Mouse (Mus musculus) brain, embryonic 14.5 days (tissue): ENCODE data around the gene Obscn. TPM values are rescaled to one million over a fixed set of nuclear protein-coding genes. Genes with fewer than 3 reads are reported as not detected.
A peak's percentile ranks its signal among the peaks of the same experiment; 100 is the strongest.
"Not testable (repeated sequence)": the region's sequence is repeated elsewhere in the genome, so short reads cannot be mapped to it uniquely, and the experiment has no call there.

Source experiments
- DNase-seq: peaks from one replicate; pipeline ENCODE4 v3.0.0-alpha.2; 2011; ENCODE audit warnings: low read depth
- CTCF ChIP-seq: fragments of 200-500 bp; IDR thresholded peaks from 2 replicates; pipeline ENCODE4 v1.5.1; 2012; ENCODE audit warnings: inconsistent platforms, mild to moderate bottlenecking, moderate library complexity, borderline replicate concordance; ENCODE audit not compliant: insufficient read depth, insufficient read length; ENCODE audit errors: extremely low read depth
- POLR2A ChIP-seq: fragments of 200-500 bp; IDR thresholded peaks from 2 replicates; pipeline ENCODE4 v1.6.1; 2012; ENCODE audit warnings: mild to moderate bottlenecking, inconsistent platforms, borderline replicate concordance; ENCODE audit not compliant: poor library complexity, insufficient read depth, insufficient read length, severe bottlenecking; ENCODE audit errors: extremely low read depth
- polyA plus RNA-seq: library from polyadenylated mRNA; depleted of rRNA; stranded (reverse); fragments of >200 nt; gene quantifications from 2 replicates; pipeline ENCODE4 v1.2.3, GENCODE M21; 2012

Gene Obscn
- polyA plus RNA-seq, 1 experiment: 1.4 TPM

DNA sequence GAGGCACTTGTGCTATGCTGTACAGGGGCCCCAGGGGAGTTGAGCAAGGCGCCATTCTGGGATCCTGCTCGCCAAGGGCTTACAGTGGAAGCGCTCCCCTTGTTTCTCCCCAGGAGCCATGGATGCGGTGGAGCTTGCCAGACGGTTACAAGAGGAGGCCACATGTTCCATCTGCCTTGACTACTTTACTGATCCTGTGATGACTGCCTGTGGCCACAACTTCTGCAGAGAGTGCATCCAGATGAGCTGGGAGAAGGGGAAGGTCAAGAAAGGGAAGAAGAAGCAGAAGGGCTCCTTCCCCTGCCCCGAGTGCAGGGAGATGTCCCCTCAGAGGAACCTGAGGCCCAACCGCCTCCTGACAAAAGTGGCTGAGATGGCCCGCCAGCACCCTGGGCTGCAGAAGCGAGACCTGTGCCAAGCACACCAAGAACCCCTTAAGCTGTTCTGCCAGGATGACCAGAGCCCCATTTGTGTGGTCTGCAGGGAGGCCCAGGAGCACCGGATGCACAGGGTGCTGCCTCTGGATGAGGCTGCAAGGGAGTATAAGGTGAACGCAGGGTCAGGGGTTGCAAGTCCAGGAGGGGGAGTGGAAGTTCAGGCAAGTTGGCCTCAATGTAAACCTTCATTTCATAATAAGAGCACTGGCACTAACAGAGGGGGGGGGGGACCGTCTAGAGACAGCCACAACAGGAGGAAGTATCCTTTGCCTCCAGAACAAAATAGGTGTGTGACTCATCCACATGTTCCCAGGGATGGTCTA is 171.0 kb downstream of the Obscn start:
- TF ChIP-seq POLR2A (no peak), CTCF (no peak)

DNA sequence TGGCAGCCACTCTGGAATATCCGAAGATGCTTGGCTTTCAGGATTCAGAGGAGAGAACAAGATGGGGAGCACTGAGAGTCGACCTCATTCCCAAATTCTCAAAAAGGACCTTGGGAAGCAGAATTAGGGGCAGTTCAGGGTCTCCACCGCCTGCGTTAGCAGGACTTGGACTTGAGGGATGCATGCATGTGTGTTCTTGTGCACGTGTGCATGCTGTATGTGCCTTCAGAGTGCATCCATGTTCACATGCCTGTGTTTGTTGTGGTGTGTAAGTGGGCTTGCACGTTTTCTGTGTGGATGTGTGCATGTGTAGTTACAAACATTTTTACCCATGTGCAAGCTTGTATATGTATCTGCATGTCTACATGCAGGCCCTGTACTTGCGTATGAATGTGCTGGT is 172.0 kb downstream of the Obscn start:
- no peak for TF ChIP-seq POLR2A
- no peak for TF ChIP-seq CTCF

More for the DNA sequence above, 171.0 kb downstream of the Obscn start:
- DNase-seq: no peak

DNA sequence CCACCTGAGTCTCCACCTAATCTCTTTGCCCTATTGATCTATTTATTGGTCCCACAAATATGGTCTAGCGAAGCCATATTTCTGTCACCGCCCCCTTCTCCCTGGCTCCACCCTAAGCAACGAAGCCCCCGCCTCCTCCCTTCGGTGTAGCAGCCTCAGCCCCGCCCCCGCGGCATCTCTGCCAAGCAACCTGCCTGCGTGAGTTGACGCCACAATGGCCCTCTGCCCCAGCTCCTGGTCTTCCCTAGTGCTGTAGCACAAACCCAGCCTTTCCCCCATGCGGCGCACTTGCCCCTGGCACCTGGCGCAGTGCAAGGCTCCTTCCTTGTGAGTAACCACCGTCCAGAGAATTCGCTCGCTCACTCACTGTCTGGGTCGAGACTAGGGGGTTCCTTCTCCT is 172.7 kb downstream of the Obscn start:
- TF ChIP-seq POLR2A (no peak), CTCF (no peak)
- DNase-seq: peak; percentile 46

More for the DNA sequence above, 172.0 kb downstream of the Obscn start:
- no peak for DNase-seq

DNA sequence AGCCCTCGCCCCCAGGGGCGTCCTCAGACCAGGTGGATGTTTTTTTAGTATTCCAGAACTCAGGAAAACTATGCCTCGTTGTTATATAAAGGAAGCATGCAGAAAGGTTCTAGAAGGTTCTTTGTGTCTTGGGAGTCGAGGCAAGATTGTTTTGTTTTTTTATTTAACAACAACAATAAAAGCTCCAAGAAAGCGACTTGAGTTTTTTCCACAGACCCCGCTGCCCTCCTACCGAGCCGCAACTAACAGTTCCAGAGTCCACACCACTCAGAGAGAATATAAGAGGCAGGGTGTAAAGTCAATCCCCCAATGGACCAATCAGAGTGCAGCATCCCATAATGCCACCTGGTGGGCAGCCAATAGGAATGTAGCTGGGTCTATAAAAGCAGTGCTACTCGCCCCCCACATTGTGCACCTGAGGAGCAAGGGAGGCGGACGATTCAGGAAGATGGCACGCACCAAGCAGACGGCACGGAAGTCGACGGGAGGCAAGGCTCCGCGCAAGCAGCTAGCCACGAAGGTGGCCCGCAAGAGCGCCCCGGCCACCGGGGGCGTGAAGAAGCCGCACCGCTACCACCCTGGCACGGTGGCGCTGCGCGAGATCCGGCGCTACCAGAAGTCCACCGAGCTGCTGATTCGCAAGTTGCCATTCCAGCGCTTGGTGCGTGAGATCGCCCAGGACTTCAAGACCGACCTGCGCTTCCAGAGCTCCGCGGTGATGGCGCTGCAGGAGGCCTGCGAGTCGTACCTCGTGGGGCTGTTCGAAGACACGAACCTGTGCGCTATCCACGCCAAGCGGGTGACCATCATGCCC is 174.6 kb downstream of the Obscn start:
- DNase-seq: no peak
- no peak for TF ChIP-seq POLR2A
- TF ChIP-seq CTCF: no peak

DNA sequence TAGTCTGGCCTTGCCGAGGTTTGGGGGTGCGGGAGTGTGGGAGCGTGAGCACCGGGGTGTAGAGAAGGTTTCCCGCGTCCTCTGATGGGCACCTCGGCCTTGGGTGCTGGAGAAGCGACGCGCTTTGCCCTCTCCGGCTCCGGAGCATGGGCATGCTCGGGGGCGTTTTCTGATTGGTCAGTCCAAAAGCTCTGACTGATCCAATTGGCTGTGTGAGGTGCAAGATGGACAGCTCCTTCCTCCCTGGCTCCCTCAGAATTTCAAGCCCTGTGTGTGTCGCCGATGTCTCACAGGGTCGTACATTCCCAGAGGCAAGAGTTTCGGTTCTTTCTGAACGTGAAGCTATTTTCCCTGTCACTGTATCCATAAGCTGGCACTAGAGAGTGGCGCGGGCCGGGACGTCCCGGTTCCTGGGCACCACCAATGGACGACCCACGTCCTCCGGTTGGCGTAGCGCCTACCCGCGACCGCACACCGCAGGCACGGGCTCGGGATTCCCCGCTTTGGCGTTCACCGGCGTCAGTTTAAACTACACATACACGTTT is 176.2 kb downstream of the Obscn start:
- peak; percentile 93 for DNase-seq
- TF ChIP-seq POLR2A (no peak), CTCF (peak; percentile 31; the same call in 1 of the 2 replicates)

DNA sequence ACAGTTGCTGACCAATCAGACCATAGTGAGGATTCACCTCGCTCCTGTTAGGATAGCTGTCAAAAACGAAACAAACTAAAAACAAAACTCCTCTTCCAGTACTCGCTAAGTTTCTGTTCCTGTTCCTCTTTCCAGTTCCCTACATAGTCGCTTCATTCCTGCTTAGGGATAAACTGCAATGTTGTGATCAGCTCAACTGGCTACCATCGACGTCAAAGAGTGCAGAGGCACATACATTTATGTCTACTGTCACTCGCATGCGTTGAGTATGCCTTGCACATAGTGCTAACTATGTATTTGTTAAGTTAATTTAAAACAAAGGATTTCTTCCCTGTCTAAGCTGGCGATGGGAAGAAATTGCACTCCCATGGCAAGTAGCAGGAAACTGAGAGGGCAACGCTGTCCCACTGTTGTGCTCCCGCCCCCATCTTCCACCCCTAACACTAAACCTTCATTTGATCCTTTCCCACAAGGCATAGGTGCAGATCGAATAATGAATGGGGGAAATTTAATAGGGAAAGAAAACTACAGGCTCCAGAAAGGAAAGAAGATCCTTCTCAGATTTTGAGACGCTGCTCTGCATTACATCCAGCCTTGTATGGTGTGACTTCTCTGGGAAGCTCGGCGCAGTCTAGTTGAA is 176.9 kb downstream of the Obscn start:
- no peak for TF ChIP-seq CTCF
- no peak for TF ChIP-seq POLR2A
- no peak for DNase-seq

DNA sequence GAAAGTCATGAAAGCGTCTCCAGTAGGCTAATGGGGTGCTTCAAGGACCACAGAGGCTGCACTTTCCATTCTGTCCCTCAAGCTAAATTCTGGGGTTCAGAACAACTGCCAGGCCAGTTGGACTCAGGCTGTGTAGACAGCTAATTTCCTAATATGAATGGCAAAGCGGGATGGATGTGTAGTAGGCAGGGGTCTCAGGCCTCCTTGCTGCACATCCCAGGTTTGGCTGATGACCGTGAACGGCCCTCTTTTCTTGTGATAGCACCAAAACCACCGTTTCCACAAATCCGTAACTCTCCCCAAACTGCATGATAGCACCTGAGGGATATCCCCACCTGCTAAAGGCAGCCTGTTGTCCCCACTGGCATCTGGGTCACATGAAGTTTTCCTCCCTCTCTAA is 177.7 kb downstream of the Obscn start:
- no peak for TF ChIP-seq POLR2A
- no peak for TF ChIP-seq CTCF
- DNase-seq: no peak

DNA sequence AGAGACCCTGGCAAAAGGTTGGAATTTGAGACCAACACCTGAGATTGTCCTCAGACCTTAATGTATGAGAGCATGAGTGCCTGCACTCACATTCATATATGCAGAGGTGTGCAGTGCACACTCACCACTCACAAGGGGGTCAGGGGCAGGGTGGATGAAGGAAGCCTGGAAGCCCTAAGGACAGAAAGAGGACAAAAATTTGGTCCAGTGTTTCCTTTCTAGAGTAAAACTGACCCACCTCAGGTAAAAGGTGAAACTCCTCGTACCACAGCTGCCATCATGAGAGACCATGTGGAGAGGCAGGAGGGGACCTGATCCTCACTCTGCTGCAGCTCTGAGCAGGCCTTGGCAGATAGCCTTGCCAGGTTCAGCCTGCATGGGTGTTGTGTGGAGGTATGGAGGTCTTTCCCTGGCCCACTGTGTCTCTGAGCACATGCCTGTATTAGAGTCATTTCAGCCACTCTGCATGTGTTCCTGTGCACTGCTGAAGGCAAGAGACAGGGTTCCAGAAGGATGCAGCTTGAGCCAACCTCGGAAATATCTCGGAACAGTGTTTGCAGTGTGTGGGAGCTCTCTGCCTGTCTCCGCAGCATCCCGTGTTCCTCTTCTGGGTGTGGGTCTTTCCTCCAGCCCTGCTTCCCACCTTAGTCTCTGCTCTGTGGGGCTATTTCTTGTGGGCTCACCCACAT is 178.8 kb downstream of the Obscn start:
- no peak for DNase-seq
- TF ChIP-seq POLR2A (no peak), CTCF (no peak)

DNA sequence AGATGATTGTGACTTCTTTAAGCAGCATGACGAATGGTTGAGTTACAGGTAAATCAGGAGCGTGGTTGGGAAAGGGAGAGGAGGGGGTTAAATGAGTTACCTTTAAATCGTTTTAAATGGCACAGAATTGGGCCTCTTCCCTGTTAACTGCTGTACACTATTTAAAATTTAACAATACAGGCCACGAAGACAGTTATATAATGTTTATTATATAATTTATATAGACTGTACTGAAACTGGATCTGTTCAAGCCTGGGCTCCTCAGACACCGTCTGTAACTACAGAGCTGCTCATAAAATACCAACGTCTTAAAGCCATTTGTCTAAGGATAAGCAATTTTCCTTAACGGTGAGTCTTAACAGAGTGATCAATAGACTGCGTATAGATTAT is 180.3 kb downstream of the Obscn start:
- TF ChIP-seq CTCF (no peak), POLR2A (no peak)
- no peak for DNase-seq

DNA sequence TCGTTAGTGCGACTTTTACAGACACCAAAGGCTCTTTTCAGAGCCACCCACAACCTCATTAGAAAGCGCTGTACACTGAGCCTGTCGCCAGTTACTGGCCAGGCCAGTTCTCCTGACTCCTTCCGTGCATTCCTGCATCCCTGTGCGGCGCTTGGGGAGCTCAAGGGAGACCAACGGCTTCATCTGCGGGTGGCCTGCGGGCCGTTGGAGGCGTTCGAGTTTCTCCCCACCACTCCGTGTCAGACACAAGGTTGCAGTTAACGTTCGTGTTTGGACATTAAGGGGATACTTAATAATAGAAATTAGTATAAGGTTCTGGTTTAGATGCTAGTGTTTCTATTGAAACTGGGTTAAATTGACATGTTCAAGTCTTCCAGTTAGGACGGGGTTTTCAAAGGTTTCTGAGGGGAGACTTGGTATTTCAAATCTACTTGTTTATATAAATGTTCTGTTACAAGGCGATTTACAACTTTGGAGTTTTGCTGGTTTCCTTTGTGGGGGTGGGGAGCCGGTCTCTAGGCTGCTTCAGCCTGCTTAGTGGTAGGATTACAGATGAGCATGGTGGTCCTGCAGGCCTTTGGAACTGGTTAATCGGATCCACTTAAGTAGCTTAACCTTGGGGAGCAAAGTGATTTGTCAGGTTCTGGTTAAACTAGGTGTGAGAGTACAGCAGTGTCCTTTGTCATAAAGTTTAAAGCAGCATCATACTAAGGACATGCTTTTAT is 180.9 kb downstream of the Obscn start:
- TF ChIP-seq POLR2A: no peak
- TF ChIP-seq CTCF: no peak
- DNase-seq: peak; percentile 69

DNA sequence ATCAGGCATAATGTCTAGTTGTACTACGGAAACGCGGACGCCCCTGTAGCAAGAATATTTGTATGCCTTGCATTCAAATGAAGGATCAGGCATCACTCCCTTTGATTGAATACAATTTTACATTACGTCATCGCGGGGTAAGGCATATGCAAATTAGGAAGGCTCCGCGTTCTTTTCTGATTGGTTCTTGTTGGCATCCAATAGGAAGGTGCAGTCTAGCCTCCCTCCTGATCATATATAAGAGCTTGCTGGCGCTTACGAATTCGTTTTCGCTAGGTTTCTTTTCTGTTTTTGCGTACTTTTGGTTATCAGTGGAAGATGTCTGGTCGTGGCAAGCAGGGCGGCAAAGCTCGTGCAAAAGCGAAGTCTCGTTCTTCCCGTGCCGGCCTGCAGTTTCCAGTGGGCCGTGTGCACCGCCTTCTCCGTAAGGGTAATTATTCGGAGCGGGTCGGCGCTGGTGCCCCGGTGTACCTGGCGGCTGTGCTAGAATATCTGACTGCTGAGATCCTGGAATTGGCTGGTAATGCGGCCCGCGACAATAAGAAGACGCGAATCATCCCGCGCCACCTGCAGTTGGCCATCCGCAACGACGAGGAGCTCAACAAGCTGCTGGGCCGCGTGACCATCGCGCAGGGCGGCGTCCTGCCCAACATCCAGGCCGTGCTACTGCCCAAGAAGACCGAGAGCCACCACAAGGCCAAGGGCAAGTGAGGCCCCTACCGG is 181.6 kb downstream of the Obscn start, which contains the start of the genes Hist3h2a and Trim17:
TSS of gene Hist3h2a (plus strand) at position 266 of the 723 bp plus-strand sequence.
TSS of gene Trim17 (plus strand) at position 266 of the 723 bp plus-strand sequence.
- peak; percentile 99 for DNase-seq
- TF ChIP-seq CTCF (peak; percentile 34; the same call in 1 of the 2 replicates), POLR2A (peak; percentile 5; the same call in 1 of the 2 replicates)

DNA sequence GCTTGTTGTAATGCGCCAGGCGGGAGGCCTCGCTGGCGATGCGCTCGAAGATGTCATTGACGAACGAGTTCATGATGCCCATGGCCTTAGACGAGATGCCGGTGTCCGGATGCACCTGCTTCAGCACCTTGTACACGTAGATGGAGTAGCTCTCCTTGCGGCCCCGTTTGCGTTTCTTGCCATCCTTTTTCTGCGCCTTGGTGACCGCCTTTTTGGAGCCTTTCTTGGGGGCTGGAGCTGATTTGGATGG is 182.1 kb downstream of the Obscn start:
- DNase-seq: not testable (repeated sequence)
